Mouse (Mus musculus): ENCODE data around the gene Slc47a1. TPM values are rescaled to one million over a fixed set of nuclear protein-coding genes. Genes with fewer than 3 reads are reported as not detected.

Slc47a1 gene
- polyA plus RNA-seq, 2 experiments = 0.65 to 0.82 TPM

GRCm38 (mm10) chr11:61368668-61369067 is 9.5 kb downstream of the Slc47a1 start:
- H3K27me3 ChIP-seq (ENCODE audit: control insufficient read depth, insufficient read depth, low read length) = no peaks in the 10 kb centered on the region
- H3K4me1 ChIP-seq (ENCODE audit: control insufficient read depth, insufficient read depth, low read length) = no peaks in the 10 kb centered on the region
- no peaks in the 10 kb centered on the region for H3K9me3 ChIP-seq (ENCODE audit: control insufficient read depth, low read length)
- no peak overlapping the region for H3K4me3 ChIP-seq (replicated peaks; ENCODE audit: low read length)
- ATAC-seq (ENCODE audit: low FRiP score, low read depth) (no peak), DNase-seq (ENCODE audit: low spot score) (no peak)
- WGBS = 88% methylated on average over 2 of the region's 2 CpGs
- no peak for TF ChIP-seq POLR2A (IDR thresholded peaks at IDR 0.05; ENCODE audit: borderline replicate concordance, extremely low read depth, insufficient read depth, insufficient read length)
- H3K27ac ChIP-seq (replicated peaks; ENCODE audit: low read depth, low read length) = no peak overlapping the region
- H3K4me2 ChIP-seq (replicated peaks; ENCODE audit: low read depth, low read length, severe bottlenecking) = no peak overlapping the region
- H3K36me3 ChIP-seq (ENCODE audit: control insufficient read depth, insufficient read depth, low read length) = no peaks in the 10 kb centered on the region
- no peak overlapping the region for H3K9ac ChIP-seq (ENCODE audit: low read depth, low read length, severe bottlenecking)

GRCm38 (mm10) chr11:61366517-61367273 is 11.4 kb downstream of the Slc47a1 start:
- no peaks in the 10 kb centered on the region for H3K9me3 ChIP-seq (ENCODE audit: control insufficient read depth, low read length)
- H3K27me3 ChIP-seq (ENCODE audit: control insufficient read depth, insufficient read depth, low read length) = no peaks in the 10 kb centered on the region
- no peaks in the 10 kb centered on the region for H3K4me1 ChIP-seq (ENCODE audit: control insufficient read depth, insufficient read depth, low read length)
- no peak overlapping the region for H3K27ac ChIP-seq (replicated peaks; ENCODE audit: low read depth, low read length)
- no peak for TF ChIP-seq POLR2A (IDR thresholded peaks at IDR 0.05; ENCODE audit: borderline replicate concordance, extremely low read depth, insufficient read depth, insufficient read length)
- H3K4me2 ChIP-seq (replicated peaks; ENCODE audit: low read depth, low read length, severe bottlenecking) = no peak overlapping the region
- no peak for DNase-seq (ENCODE audit: low spot score)
- no peak overlapping the region for H3K9ac ChIP-seq (ENCODE audit: low read depth, low read length, severe bottlenecking)
- H3K36me3 ChIP-seq (ENCODE audit: control insufficient read depth, insufficient read depth, low read length) = no peaks in the 10 kb centered on the region
- H3K4me3 ChIP-seq (replicated peaks; ENCODE audit: low read length) = no peak overlapping the region
- WGBS = 73% methylated on average over 9 of the region's 9 CpGs
- ATAC-seq (ENCODE audit: low FRiP score, low read depth) = no peak

GRCm38 (mm10) chr11:61365938-61366337 is 12.2 kb downstream of the Slc47a1 start:
- H3K4me2 ChIP-seq (replicated peaks; ENCODE audit: low read depth, low read length, severe bottlenecking) = no peak overlapping the region
- H3K9me3 ChIP-seq (ENCODE audit: control insufficient read depth, low read length) = no peaks in the 10 kb centered on the region
- 69% methylated on average over 3 of the region's 3 CpGs for WGBS
- no peaks in the 10 kb centered on the region for H3K4me1 ChIP-seq (ENCODE audit: control insufficient read depth, insufficient read depth, low read length)
- no peak overlapping the region for H3K4me3 ChIP-seq (replicated peaks; ENCODE audit: low read length)
- H3K9ac ChIP-seq (ENCODE audit: low read depth, low read length, severe bottlenecking) = no peak overlapping the region
- H3K36me3 ChIP-seq (ENCODE audit: control insufficient read depth, insufficient read depth, low read length) = no peaks in the 10 kb centered on the region
- no peak for TF ChIP-seq POLR2A (IDR thresholded peaks at IDR 0.05; ENCODE audit: borderline replicate concordance, extremely low read depth, insufficient read depth, insufficient read length)
- ATAC-seq (ENCODE audit: low FRiP score, low read depth) (no peak), DNase-seq (ENCODE audit: low spot score) (no peak)
- H3K27me3 ChIP-seq (ENCODE audit: control insufficient read depth, insufficient read depth, low read length) = no peaks in the 10 kb centered on the region
- H3K27ac ChIP-seq (replicated peaks; ENCODE audit: low read depth, low read length) = no peak overlapping the region

GRCm38 (mm10) chr11:61364096-61364495 is 14.0 kb downstream of the Slc47a1 start:
- Histone ChIP-seq H3K27me3 (ENCODE audit: control insufficient read depth, insufficient read depth, low read length) (no peaks in the 10 kb centered on the region), H3K4me1 (ENCODE audit: control insufficient read depth, insufficient read depth, low read length) (no peaks in the 10 kb centered on the region), H3K9me3 (ENCODE audit: control insufficient read depth, low read length) (no peaks in the 10 kb centered on the region), H3K4me3 (replicated peaks; ENCODE audit: low read length) (no peak overlapping the region), H3K36me3 (ENCODE audit: control insufficient read depth, insufficient read depth, low read length) (no peaks in the 10 kb centered on the region), H3K4me2 (replicated peaks; ENCODE audit: low read depth, low read length, severe bottlenecking) (no peak overlapping the region), H3K9ac (ENCODE audit: low read depth, low read length, severe bottlenecking) (no peak overlapping the region), H3K27ac (replicated peaks; ENCODE audit: low read depth, low read length) (no peak overlapping the region)
- ATAC-seq (ENCODE audit: low FRiP score, low read depth) = no peak
- WGBS = 89% methylated on average over 6 of the region's 6 CpGs
- no peak for TF ChIP-seq POLR2A (IDR thresholded peaks at IDR 0.05; ENCODE audit: borderline replicate concordance, extremely low read depth, insufficient read depth, insufficient read length)
- no peak for DNase-seq (ENCODE audit: low spot score)

GRCm38 (mm10) chr11:61361515-61362190 is 16.5 kb downstream of the Slc47a1 start:
- no peak overlapping the region for H3K9ac ChIP-seq (ENCODE audit: low read depth, low read length, severe bottlenecking)
- H3K4me3 ChIP-seq (replicated peaks; ENCODE audit: low read length) = no peak overlapping the region
- no peaks in the 10 kb centered on the region for H3K36me3 ChIP-seq (ENCODE audit: control insufficient read depth, insufficient read depth, low read length)
- H3K4me1 ChIP-seq (ENCODE audit: control insufficient read depth, insufficient read depth, low read length) = no peaks in the 10 kb centered on the region
- H3K4me2 ChIP-seq (replicated peaks; ENCODE audit: low read depth, low read length, severe bottlenecking) = no peak overlapping the region
- no peak overlapping the region for H3K27ac ChIP-seq (replicated peaks; ENCODE audit: low read depth, low read length)
- H3K27me3 ChIP-seq (ENCODE audit: control insufficient read depth, insufficient read depth, low read length) = no peaks in the 10 kb centered on the region
- no peaks in the 10 kb centered on the region for H3K9me3 ChIP-seq (ENCODE audit: control insufficient read depth, low read length)
- TF ChIP-seq POLR2A (IDR thresholded peaks at IDR 0.05; ENCODE audit: borderline replicate concordance, extremely low read depth, insufficient read depth, insufficient read length) = no peak
- WGBS = 93% methylated on average over 11 of the region's 11 CpGs
- no peak for ATAC-seq (ENCODE audit: low FRiP score, low read depth)
- no peak for DNase-seq (ENCODE audit: low spot score)

Measured in limb, embryonic 14.5 days (tissue).